Mouse (Mus musculus): ENCODE measurements around the gene Gm21988.

GRCm38 (mm10) chr11:70214856-70215209 is 24.8 kb downstream of the Gm21988 start:
- TF ChIP-seq POLR2A (IDR thresholded peaks at IDR 0.05; ENCODE audit: borderline replicate concordance, insufficient read depth, low read length) (no peak), CTCF (IDR thresholded peaks at IDR 0.05; ENCODE audit: borderline replicate concordance, insufficient read depth, low read depth, low read length) (no peak)
